Mouse (Mus musculus) G1E (cell line): ENCODE data around the gene Rhebl1. TPM values are rescaled to one million over a fixed set of nuclear protein-coding genes. Genes with fewer than 3 reads are reported as not detected.
A peak's percentile ranks its signal among the peaks of the same experiment; 100 is the strongest.

Source experiments
- ATAC-seq: 2 replicates; pipeline ENCODE4 v1.8.0; 2016; ENCODE audit warnings: mild to moderate bottlenecking; ENCODE audit not compliant: insufficient number of reproducible peaks, poor library complexity, low FRiP score, severe bottlenecking; ENCODE audit errors: extremely low read depth
- DNase-seq: peaks from one replicate; pipeline ENCODE4 v3.0.0; 2012; ENCODE audit warnings: low spot score
- H3K27me3 ChIP-seq: 2 replicates; pipeline ENCODE4 v1.6.1; 2012; ENCODE audit warnings: mild to moderate bottlenecking, low read length, inconsistent platforms; ENCODE audit not compliant: insufficient read depth
- H3K36me3 ChIP-seq: replicated peaks from 2 replicates; pipeline ENCODE3; 2012; ENCODE audit warnings: mild to moderate bottlenecking, inconsistent platforms
- H3K4me1 ChIP-seq: 2 replicates; pipeline ENCODE4 v1.6.1; 2012; ENCODE audit warnings: low read depth, low read length, inconsistent platforms, mixed read lengths; ENCODE audit not compliant: insufficient read depth
- H3K4me3 ChIP-seq: 2 replicates; pipeline ENCODE4 v1.5.1; 2012; ENCODE audit warnings: low read depth, mild to moderate bottlenecking, inconsistent platforms, low read length, moderate library complexity, mixed read lengths
- H3K9me3 ChIP-seq: replicated peaks from 2 replicates; pipeline ENCODE4 v1.6.1; 2012; ENCODE audit warnings: inconsistent platforms
- CTCF ChIP-seq: IDR thresholded peaks from 2 replicates; pipeline ENCODE4 v1.5.1; 2012; ENCODE audit warnings: low read depth, low read length, inconsistent platforms, mixed read lengths
- GATA1 ChIP-seq: IDR thresholded peaks from 2 replicates; pipeline ENCODE4 v1.6.1; 2012; ENCODE audit warnings: borderline replicate concordance, low read length, inconsistent platforms, mixed read lengths
- GATA2 ChIP-seq: IDR thresholded peaks from 2 replicates; pipeline ENCODE4 v1.6.1; 2012; ENCODE audit warnings: low read depth, low read length, inconsistent platforms, borderline replicate concordance
- POLR2AphosphoS5 ChIP-seq: IDR thresholded peaks from 2 replicates; pipeline ENCODE4 v1.6.1; 2012; ENCODE audit warnings: low read depth, low read length, inconsistent platforms; ENCODE audit not compliant: insufficient replicate concordance
- TAL1 ChIP-seq: conservative IDR thresholded peaks from 2 replicates; pipeline ENCODE4 v1.6.1; 2012; ENCODE audit warnings: low read depth, low read length, inconsistent platforms, mixed read lengths
- polyA plus RNA-seq: library from polyadenylated mRNA; stranded (reverse); fragments of >175 nt; gene quantifications from 2 replicates; pipeline ENCODE4 v1.2.3, GENCODE M21; 2012
- total RNA-seq, 2 experiments: library from RNA; stranded (forward) in 1 of 2; stranded (reverse) in 1 of 2; fragments of 200-1000 nt in 1 of 2; fragments of >200 nt in 1 of 2; fragmentation: Nextera tagmentation in 1 of 2; gene quantifications; 2 replicates each; pipeline ENCODE4 v1.2.3; 2014 to 2017

Gene Rhebl1
- total and polyA plus RNA-seq, 3 experiments, result 2.9 to 8.4 (median 7.8) TPM

- TF ChIP-seq GATA1 (no peak), TAL1 (no peak), CTCF (no peak), GATA2 (no peak), POLR2AphosphoS5 (no peak)
- no peak for DNase-seq
Measured at GRCm38 (mm10) chr15:98845149-98845548, 49.2 kb downstream of the Rhebl1 start.

GRCm38 (mm10) chr15:98843595-98844223 lies 50.6 kb downstream of the Rhebl1 start:
- Histone ChIP-seq H3K4me1 (peaks cover 28% of the 10 kb centered on the region), H3K4me3 (no peak overlapping the region), H3K9me3 (no peaks in the 10 kb centered on the region), H3K36me3 (peaks cover 100% of the 10 kb centered on the region), H3K27me3 (peaks cover 3% of the 10 kb centered on the region; the same call in 1 of the 2 replicates)
- no peak for DNase-seq
- TF ChIP-seq TAL1, result no peak
- TF ChIP-seq GATA2, result no peak
- no peak for TF ChIP-seq POLR2AphosphoS5
- no peak for TF ChIP-seq CTCF
- TF ChIP-seq GATA1, result no peak
- ATAC-seq, result no peak

More at GRCm38 (mm10) chr15:98845149-98845548, 49.2 kb downstream of the Rhebl1 start:
- no peak for ATAC-seq
- H3K36me3 ChIP-seq, result peaks cover 100% of the 10 kb centered on the region
- H3K9me3 ChIP-seq, result no peaks in the 10 kb centered on the region
- no peaks in the 10 kb centered on the region for H3K27me3 ChIP-seq
- H3K4me3 ChIP-seq, result no peak overlapping the region
- peaks cover 31% of the 10 kb centered on the region for H3K4me1 ChIP-seq

GRCm38 (mm10) chr15:98839671-98840585 lies 54.4 kb downstream of the Rhebl1 start:
- Histone ChIP-seq H3K9me3 (no peaks in the 10 kb centered on the region), H3K36me3 (peaks cover 100% of the 10 kb centered on the region), H3K27me3 (peaks cover 3% of the 10 kb centered on the region; the same call in 1 of the 2 replicates), H3K4me1 (peaks cover 52% of the 10 kb centered on the region), H3K4me3 (no peak overlapping the region)
- DNase-seq (no peak), ATAC-seq (no peak)
- TF ChIP-seq TAL1 (no peak), GATA2 (no peak), CTCF (no peak), POLR2AphosphoS5 (no peak), GATA1 (no peak)

GRCm38 (mm10) chr15:98839161-98839560 lies 55.2 kb downstream of the Rhebl1 start:
- no peaks in the 10 kb centered on the region for H3K9me3 ChIP-seq
- DNase-seq (no peak), ATAC-seq (no peak)
- H3K27me3 ChIP-seq, result peaks cover 3% of the 10 kb centered on the region; the same call in 1 of the 2 replicates
- peaks cover 55% of the 10 kb centered on the region for H3K4me1 ChIP-seq
- 0 out of 2 replicates have a peak overlapping the region, but pooled peaks have one; percentile 5 for H3K4me3 ChIP-seq
- peaks cover 100% of the 10 kb centered on the region for H3K36me3 ChIP-seq
- no peak for TF ChIP-seq POLR2AphosphoS5
- no peak for TF ChIP-seq GATA1

GRCm38 (mm10) chr15:98837743-98838103 lies 56.6 kb downstream of the Rhebl1 start:
- Histone ChIP-seq H3K36me3 (peaks cover 97% of the 10 kb centered on the region), H3K4me1 (peaks cover 65% of the 10 kb centered on the region), H3K27me3 (peaks cover 3% of the 10 kb centered on the region; the same call in 1 of the 2 replicates), H3K4me3 (no peak overlapping the region; the same call in 1 of the 2 replicates), H3K9me3 (no peaks in the 10 kb centered on the region)
- DNase-seq (no peak), ATAC-seq (no peak)
- TF ChIP-seq CTCF, result no peak
- no peak for TF ChIP-seq POLR2AphosphoS5
- no peak for TF ChIP-seq TAL1
- no peak for TF ChIP-seq GATA1
- TF ChIP-seq GATA2, result no peak
